Mouse (Mus musculus): Measurements from ENCODE around the gene Fer. TPM values are rescaled to one million over a fixed set of nuclear protein-coding genes. Genes with fewer than 3 reads are reported as not detected.

Gene Fer
- polyA plus RNA-seq, 1 experiment: 1.3 TPM

DNA sequence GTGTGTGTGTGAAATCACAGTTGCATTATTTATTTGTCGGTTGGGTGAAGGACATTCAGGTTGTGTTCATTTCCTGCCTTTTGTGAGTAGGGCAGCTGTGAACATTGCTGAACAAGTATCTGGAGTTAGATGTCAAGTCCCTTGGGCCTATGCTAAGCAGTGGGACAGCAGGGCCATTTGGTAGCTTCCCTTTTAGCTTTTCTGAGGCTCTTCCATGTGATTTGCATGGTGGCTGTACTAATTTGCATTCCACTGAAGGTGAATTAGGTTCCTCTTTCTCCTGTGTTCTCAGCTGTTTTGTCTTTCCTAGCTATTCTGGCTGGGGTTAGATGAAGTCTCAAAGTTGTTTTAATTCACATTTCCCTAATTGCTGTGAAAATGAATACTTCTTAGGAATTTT lies 68.7 kb downstream of the Fer start:
- no peak for TF ChIP-seq GATA1 (IDR thresholded peaks at IDR 0.05; ENCODE audit: low read length)

DNA sequence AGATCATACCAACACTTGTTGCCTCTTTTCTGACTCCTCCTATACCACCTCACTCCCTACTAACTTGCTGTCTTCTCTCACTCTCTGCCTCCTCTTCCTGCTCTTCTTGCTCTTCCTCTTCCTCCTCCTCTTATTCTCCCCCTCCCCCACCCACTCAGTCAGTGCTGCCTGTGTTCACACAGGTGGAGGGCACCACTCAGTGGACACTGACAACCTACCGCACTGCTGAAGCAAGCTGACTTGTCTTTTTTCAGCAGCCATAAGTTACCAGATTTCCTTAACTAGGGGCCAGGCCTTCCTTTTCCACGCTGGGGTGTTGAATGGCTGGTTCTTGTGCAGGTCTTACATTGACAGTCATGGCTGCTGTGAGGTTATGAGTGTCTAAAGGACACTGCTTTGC lies 72.5 kb downstream of the Fer start:
- no peak for TF ChIP-seq GATA1 (IDR thresholded peaks at IDR 0.05; ENCODE audit: low read length)

DNA sequence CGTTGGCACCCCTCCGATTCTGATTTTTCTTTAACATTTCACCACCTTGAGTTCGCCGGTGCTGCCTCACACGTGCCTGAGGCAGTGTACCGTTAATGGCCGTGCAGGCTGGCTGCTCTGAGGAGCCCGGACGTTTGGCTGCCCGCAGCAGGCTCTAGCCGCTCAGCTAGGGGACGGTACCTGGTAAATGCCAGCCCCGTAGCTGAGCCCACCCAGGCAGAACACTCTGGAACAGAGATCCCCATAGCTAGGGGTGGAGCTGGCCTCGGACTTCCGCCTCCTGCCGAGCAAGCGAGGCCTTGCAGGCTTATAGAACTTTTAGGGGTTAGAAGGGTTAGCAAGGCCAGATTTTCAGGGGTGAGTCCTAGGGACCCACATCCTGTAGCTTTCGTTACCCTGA lies 75.0 kb downstream of the Fer start:
- no peak for TF ChIP-seq GATA1 (IDR thresholded peaks at IDR 0.05; ENCODE audit: low read length)

DNA sequence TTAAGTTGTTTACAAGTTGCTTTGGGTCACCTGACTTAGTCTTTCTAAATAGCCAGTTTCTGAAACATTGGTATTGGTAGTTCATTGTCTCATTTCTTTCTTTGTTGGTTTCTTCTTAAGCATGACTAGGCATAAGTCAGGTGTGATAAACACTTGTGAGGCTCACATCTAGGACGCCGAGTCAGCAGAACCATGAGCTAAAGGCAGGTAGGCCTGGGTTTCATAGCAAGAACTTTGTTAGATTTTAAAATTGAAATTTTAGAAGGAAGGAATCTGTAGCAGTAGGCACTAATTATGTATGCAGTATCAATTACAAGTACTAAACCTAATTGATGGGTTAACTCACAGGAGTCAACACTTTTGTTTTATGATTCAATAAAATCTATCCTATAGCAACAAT lies 83.9 kb downstream of the Fer start:
- no peak for TF ChIP-seq GATA1 (IDR thresholded peaks at IDR 0.05; ENCODE audit: low read length)

DNA sequence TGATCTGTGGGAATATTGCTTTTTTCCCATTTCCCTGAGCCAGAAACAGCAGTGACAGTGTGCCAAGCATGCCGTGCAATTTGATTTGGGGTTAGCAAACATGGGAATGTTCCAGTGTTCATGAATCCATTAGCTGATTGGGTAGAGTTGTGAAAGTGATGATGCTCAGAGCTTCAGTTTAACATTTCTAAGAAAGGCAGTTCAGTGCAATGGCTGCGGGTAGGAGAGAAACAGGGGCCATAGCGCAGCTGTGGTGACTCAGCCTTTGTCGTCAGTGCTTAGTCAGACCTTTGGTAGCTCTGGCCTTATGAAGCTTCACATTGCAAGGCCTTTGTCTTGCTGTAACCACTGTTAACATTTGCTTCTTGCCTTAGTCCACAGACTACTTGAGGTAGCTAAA lies 85.9 kb downstream of the Fer start:
- TF ChIP-seq GATA1 (IDR thresholded peaks at IDR 0.05; ENCODE audit: low read length): no peak

DNA sequence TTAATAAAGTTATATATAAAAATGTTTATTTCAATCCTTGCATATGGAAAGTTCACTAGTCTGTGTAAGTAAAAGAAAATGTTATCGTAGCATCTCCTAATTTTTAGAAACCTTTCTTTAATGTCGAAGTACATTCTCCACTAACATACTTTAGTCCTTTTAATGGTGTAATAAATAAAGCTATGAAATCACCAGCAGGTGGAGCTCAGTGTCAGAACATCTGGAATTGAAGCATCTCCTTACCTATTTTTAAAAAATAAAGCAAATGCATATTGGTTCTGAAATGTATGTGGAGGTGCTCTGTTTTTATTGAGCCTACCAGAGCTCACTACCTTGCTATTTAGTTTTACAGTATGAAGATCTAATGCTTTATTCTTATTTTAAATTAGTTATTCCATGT lies 88.6 kb downstream of the Fer start:
- TF ChIP-seq GATA1 (IDR thresholded peaks at IDR 0.05; ENCODE audit: low read length): no peak

DNA sequence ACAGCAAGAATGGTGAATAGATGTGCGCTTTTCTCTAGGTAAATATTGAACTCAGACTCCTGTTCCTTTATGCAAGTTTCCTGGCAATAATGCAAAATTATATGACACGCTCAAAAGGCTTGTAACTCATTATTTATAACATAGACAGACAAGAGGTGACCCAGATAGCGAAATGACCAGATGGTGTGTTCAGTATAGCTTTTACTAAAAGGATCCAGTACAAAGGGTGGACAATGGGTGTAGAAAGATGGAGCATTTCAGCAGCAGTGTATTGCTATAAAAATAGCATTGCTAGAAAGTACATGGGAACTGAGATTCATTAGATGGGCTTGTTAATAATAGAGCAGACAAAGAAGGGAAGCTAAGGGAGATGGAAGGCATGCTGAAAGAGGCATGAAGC lies 104.2 kb downstream of the Fer start:
- no peak for TF ChIP-seq GATA1 (IDR thresholded peaks at IDR 0.05; ENCODE audit: low read length)

DNA sequence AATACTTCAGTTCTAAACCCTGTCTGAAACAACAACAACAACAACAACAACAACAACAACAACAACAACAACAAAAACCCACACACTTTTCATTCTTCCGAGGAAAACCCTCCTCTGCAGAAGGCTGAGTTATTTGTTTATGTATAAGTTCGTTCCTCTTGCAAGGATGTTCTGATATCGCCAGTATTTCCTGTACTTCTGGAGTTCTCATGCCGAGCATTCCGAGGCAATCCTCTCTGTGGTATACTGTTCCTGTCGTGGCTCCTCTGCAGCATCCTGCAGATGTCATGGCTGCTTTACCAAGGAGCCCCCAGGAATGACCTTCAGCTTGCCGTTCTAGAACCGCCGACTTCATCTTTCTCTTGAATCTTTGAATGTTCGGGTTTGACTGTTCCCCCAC lies 106.6 kb downstream of the Fer start:
- no peak for TF ChIP-seq GATA1 (IDR thresholded peaks at IDR 0.05; ENCODE audit: low read length)

DNA sequence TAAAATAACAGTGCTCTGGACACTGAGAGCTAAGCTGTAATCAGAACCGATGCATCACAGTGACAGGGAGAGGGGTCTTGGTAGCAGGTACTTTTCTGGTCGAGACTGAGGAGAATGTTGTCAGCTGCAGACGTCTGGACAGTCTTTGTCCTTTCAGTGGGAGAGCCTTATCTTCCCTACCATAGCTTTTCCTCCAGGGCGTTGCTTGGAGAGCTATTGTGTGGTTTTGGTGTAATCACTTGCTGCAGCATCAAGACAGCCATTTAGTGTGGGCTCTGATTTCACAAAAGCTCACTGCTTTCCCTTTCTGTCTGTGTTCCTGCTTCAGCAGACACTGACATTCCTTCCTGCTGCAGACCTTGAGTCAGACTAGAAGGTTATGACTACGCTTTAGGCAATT lies 107.4 kb downstream of the Fer start:
- TF ChIP-seq GATA1 (IDR thresholded peaks at IDR 0.05; ENCODE audit: low read length): peak; percentile 29

DNA sequence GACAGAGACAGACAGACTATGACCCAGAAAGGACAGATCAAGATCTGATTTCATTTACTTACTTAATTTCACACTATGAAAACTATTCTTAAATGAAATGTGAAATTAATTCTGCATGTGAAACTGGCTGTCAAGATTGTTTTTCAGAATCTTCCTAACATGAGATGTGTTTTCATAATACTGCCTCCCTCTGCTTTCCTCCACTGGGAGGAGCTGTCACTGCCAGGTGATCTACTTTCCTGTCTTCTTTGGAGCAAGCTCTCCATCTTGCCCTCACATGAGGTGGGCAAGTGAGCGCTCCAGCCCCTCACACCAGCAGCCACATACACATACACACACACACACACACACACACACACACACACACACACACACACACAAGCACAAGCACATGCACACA lies 108.1 kb downstream of the Fer start:
- TF ChIP-seq GATA1 (IDR thresholded peaks at IDR 0.05; ENCODE audit: low read length): no peak

DNA sequence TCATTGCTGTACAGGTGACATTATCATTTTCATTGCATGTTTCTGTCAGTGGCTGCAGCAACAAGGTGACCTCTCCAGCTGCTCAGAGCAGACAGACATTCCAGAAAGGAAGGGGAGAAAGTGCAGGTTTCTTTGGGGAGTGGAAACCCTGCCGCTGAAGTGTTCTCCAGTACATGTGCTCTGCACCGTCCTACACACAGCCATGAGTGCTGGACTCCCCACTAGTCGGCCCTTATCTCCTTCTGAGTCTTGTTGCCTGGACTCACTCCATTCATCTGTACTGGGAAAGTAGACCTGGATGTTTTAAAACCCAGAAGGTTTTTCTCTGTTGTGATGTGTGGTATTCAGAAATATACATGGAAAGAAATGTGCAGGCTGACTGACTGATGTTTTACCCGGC lies 109.3 kb downstream of the Fer start:
- no peak for TF ChIP-seq GATA1 (IDR thresholded peaks at IDR 0.05; ENCODE audit: low read length)

DNA sequence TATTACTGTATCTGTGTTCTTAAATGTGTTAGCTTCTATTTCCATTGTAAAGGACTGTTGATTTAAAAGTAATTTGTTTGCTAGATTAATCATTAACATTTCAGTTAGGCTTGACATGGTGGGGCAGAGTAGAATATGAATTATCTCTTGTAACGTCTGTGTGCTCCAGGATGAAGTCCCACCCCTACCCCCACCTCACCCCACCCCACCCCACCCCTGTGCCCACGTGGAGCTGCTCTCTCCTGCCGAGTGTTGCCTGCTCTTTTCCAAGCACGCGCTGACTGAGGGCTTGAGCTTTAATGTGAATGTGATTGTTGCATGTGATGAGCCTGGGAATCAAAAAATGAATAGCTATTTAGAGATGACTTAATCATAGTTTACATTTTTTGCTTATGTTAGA lies 110.9 kb downstream of the Fer start:
- no peak for TF ChIP-seq GATA1 (IDR thresholded peaks at IDR 0.05; ENCODE audit: low read length)

DNA sequence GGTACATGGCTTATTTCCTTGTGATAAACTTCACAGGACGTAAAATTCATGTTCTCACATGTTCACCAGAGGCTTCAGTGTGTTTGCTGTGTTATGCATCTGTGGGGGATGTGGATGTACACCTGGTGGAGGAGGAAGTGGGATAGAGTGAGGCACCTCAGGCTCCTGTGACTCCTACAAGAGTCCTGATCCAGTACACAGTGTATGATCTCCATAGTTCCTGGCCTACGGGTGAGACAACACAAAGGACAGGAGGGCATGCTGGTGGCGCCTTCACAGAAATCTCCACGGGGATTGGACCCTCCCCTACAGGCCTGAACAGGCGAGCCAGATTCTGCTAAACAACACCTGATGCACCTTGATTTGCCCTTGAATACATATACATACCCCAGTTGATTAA lies 111.4 kb downstream of the Fer start:
- TF ChIP-seq GATA1 (IDR thresholded peaks at IDR 0.05; ENCODE audit: low read length): no peak

DNA sequence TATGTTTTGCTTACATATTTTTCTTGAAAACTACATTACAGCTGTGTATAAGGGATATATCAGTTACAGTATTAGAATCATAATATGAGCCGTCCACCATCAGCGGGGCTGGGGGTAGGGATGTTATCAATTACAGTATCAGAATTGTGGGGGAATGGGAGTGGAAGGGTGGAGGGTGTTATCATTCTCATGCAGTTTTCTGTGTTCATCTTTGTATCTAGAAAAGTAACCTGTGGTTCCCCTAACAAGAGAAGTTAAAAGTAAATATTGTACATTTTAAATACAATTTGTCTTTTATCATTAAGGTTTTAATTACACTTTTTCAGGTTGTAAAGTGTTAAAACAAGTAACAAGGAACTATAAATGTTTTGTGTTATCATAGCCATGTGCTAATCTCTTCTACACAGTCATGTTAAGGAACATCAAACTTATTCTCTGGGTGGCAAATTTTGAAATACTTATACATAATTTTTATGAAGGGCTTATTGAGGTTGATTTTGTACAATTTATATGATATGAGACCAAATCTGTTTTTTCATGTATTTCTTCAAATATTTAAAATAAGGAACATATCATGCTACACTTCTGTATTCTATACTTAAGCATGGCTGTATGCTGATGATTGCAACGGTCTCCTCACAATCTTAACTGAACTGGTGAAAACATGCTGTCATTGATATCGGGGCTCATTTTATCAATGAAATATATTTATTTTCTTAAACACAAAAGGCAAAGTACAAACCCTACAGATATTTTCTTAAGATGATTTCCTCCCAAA lies 116.1 kb downstream of the Fer start:
- TF ChIP-seq GATA1 (IDR thresholded peaks at IDR 0.05; ENCODE audit: low read length): no peak

DNA sequence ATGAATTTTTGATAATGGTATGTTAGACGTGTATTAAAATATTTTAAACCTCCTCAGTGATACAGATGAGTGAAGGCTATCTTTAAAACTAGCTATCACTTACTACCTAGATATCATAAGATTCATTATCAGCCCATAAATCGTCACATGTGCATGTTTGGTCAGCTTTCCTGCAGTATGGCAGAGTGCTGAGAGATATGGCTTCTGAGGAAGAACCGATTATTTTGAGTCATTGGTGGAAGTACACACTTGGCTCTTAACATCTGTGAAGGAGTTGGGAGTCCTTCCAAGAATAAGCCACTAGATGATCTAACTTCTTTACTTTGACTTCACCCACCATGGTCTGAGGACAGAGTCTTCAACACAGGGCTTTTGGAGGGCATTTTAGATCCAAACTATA lies 117.3 kb downstream of the Fer start:
- TF ChIP-seq GATA1 (IDR thresholded peaks at IDR 0.05; ENCODE audit: low read length): peak; percentile 17

DNA sequence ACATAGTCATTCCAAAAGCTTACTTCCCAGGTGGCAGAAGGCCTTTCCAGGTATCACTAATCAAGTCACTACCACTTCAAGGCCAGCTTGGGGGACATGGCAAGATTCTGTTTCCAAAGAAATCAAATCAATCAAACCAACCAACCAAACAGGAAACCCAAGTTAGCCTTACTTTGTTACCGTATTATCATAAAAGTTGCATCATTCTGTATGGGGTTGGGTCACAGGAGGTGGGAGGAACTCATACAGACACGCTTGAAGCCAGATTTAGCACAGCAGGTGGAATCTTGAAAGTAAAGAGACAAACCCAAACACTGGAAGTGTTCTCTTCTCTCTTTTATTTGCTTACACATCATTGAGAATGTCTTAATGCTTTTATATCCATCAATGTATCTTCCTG lies 125.8 kb downstream of the Fer start:
- TF ChIP-seq GATA1 (IDR thresholded peaks at IDR 0.05; ENCODE audit: low read length): no peak

DNA sequence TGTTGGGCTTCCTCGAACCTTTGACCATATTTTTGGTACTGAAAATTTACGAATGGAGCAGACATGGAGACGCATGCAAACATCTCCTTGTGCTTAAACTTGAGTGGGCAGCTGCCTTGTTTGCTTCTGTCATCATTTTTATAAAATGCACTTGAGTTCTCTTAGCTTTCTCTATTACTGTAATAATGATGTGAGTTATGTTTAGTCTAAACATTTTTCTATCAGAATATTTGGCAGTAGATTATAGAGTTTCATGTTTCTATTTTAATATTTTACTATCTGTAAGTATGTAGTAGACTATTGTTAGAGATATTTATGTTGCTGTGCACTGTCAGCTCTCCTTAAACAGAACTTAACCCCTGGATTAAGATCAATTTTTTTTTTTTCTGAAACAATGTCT lies 128.3 kb downstream of the Fer start:
- no peak for TF ChIP-seq GATA1 (IDR thresholded peaks at IDR 0.05; ENCODE audit: low read length)

DNA sequence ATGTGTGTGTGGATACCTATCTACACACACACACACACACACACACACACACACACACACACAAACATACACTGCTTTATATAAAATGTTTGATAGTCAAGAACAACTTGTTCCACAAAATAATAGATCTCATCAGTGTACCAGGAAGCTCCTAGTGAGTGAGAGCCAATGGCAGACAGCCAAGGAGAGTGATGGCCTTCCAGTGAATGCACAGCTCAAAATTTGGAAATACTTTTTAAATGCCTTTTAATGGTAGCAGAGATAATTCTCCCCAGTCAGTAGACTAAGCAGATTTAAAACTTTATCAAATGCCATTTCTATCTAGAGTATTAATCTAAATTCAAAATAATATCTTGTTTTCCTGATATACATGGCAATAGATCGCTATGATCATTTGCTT lies 133.1 kb downstream of the Fer start:
- no peak for TF ChIP-seq GATA1 (IDR thresholded peaks at IDR 0.05; ENCODE audit: low read length)

Measured in G1E-ER4 (cell line).